Mouse (Mus musculus) adrenal gland, postnatal 10 days (tissue): Measurements from ENCODE around the gene Numa1. TPM values are rescaled to one million over a fixed set of nuclear protein-coding genes. Genes with fewer than 3 reads are reported as not detected.
"Not testable (repeated sequence)": the region's sequence is repeated elsewhere in the genome, so short reads cannot be mapped to it uniquely, and the experiment has no call there.

Experiments used
- DNase-seq: peaks from one replicate; pipeline ENCODE4 v3.0.0; 2021; ENCODE audit warnings: mixed read lengths
- total RNA-seq, 2 experiments: library from RNA; stranded (reverse); gene quantifications; 2 replicates each; pipeline ENCODE4 v1.2.3; 2021

Gene Numa1
- total RNA-seq, 2 experiments from 2014 or later, result 117 to 151 TPM

DNA sequence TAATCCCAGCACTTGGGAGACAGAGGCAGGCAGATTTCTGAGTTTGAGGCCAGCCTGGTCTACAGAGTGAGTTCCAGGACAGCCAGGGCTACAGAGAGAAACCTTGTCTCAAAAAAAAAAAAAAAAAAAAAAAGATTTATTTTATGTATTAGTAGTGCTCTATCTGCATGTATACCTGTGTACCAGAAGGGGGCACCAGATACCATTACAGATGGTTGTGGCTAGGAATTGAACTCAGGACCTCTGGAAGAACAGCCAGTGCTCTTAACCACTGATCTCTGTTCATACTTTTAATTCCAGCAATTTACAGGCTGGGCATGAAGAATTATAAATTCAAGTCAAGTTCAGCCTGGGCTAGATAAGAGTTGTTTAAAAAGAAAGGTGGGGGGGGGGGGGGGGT lies 114.6 kb downstream of the Numa1 start:
- not testable (repeated sequence) for DNase-seq

DNA sequence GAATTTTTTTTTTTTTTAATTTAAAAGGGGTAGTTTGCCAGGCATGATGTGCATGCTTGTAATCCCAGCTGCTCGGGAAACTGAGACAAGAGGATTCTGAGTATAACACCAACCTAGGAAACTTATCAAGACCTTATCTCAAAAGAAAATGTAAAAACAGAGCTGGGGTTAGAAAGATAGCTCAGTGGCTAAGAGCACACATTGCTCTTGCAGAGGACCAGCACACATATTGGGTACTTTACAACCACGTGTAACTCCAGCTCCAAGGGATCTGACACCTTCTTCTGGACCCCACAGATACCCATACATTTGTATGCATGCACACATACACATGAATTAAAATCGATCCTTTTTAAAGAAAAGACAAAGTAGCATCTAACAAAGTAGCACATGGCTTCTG lies 127.4 kb downstream of the Numa1 start:
- DNase-seq, result no peak

DNA sequence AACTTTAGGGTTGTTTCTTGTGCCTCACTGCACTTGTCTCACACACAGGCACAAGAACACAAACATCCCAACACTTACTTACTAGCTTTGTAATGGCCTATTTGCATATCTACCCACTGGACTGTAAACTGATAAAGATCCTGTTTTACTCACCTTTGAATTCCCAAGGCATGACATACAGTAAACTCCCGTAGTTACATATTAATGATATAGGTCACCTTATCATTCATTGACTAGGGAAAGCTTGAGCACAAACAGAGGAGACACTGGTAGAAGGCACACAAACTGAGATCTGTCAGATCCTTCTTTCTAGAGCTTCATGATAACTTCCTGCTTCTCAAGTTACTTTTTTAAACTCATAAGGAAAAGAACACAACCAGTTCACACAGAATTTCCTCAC lies 128.3 kb downstream of the Numa1 start:
- no peak for DNase-seq

GRCm38 (mm10) chr7:102063891-102064290 lies 130.0 kb downstream of the Numa1 start:
- DNase-seq, result no peak

Other genes with a start within 250 kb of the Numa1 start
- 10 to 100 TPM; 20.9 to 32.4 TPM for gene Phox2a, start 115.8 kb upstream of the Numa1 start, total RNA-seq
- 10 to 100 TPM; 72.5 to 98.1 TPM for gene Inppl1, start 95.9 kb upstream of the Numa1 start, total RNA-seq
- 1 to 10 TPM; 4.5 to 6.2 TPM for gene Folr2, start 76.9 kb upstream of the Numa1 start, total RNA-seq
- 10 to 100 TPM; 27.4 to 28.5 TPM for gene Anapc15, start 70.4 kb upstream of the Numa1 start, total RNA-seq
- 1 to 10 TPM; 1.7 to 2.3 TPM for gene Folr1, start 63.3 kb upstream of the Numa1 start, total RNA-seq
- 100 to 1,000 TPM; 116 to 126 TPM for gene Lamtor1, start 28.2 kb upstream of the Numa1 start, total RNA-seq
- under 1 TPM in 1 of 2 experiments, not detected in 1; 0.12 TPM for gene Tomt, start 27.8 kb upstream of the Numa1 start, total RNA-seq
- gene Lrrc51, start 216 bp upstream of the Numa1 start, total RNA-seq, result 1 to 10 TPM; 8.4 TPM
- 1 to 10 TPM; 5.4 to 6.3 TPM for gene Il18bp, start 84.6 kb downstream of the Numa1 start, total RNA-seq
- 10 to 100 TPM; 25.6 to 28.3 TPM for gene Rnf121, start 131.4 kb downstream of the Numa1 start, total RNA-seq
- gene Xndc1, start 131.4 kb downstream of the Numa1 start, total RNA-seq, result 10 to 100 TPM; 12.6 to 19.0 TPM
- gene Xntrpc, start 131.6 kb downstream of the Numa1 start, total RNA-seq, result 1 to 10 TPM in 1 of 2 experiments, under 1 TPM in 1; 0.93 to 1.3 TPM
- gene Trpc2, start 149.0 kb downstream of the Numa1 start, total RNA-seq, result under 1 TPM in 1 of 2 experiments, not detected in 1; 0.88 TPM
- gene Art1, start 167.6 kb downstream of the Numa1 start, total RNA-seq, result 10 to 100 TPM in 1 of 2 experiments, 1 to 10 TPM in 1; 5.9 to 30.8 TPM
- 1 to 10 TPM in 1 of 2 experiments, under 1 TPM in 1; 0.51 to 1.4 TPM for gene Art5, start 175.4 kb downstream of the Numa1 start, total RNA-seq
- gene Chrna10, start 182.7 kb downstream of the Numa1 start, total RNA-seq, result not detected